Mouse (Mus musculus) cortical plate, adult 2 months (tissue): ENCODE data around the gene Itprid1.

ENCODE experiments used
- CTCF ChIP-seq: fragments of 200-500 bp; IDR thresholded peaks from 2 replicates; pipeline ENCODE4 v1.5.1; 2011; ENCODE audit warnings: mild to moderate bottlenecking, control low read depth, low read length; ENCODE audit not compliant: insufficient read depth; ENCODE audit errors: extremely low read depth
- POLR2A ChIP-seq: fragments of 200-500 bp; IDR thresholded peaks from 2 replicates; pipeline ENCODE4 v1.6.1; 2011; ENCODE audit warnings: mild to moderate bottlenecking, low read length, control low read depth; ENCODE audit not compliant: insufficient read depth; ENCODE audit errors: extremely low read depth

DNA sequence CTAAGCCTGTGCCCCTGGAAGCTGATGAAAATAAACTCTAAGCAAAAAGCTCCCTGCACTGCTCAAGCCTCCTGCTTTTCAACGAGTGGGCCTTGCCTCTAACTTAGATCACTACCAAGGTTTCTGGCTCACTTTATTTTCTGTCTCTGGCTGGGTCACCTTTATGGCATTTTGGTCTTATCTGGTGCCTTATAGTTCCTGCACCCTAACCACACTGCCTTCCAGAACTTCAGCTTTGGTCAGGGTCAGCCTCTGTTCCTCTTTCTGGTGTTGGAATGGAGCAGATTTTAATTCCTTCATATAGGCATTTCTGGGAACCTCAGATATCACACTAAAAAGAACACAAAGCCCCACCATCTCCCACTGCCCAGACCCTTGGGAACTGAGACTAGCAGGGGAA lies 34.0 kb upstream of the Itprid1 start:
- TF ChIP-seq CTCF (no peak), POLR2A (no peak)
